Mouse (Mus musculus): ENCODE results near the gene Tnfsfm13.
"Not testable (repeated sequence)": the region's sequence is repeated elsewhere in the genome, so short reads cannot be mapped to it uniquely, and the experiment has no call there.

Tnfsfm13 gene

DNA sequence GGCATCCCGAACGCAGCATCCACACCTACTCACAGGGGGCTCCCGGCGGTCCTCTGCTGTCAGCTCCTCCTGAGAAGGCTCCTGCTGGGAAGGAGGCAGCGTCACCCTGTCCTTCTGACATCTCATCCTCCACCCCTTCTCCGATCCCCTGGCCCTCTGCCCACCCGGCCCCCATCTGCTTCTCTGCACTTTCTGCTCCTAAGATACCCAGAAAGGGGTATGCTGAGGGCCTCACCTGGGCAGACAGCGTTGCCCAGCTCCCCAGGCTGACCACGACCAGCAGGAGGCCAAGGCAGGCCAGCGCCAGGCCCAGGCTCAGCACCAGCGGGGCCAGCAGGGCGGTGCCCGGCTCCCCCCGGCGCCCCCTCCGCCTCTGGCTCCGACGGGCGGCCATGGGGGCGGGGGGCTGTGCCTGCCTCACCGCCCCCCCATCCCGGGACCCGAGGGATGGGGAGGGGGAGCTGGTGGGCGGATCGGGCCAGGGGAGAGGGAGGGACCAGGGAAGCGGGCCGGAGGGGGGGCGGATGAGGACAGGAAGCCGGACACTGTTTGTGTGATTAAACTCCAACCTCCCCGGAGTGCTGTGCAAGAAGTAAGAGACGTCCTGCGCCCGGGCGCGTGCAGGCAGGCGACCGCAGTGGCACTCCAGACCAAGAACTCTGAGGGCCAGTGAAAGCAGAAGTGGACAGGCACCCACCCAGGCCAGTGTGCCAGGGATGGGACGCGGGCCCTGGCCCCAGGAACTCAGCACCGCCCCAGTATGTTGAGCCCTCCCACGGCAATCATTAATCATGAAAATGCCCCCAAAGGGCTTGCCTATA is at the start of gene Tnfsfm13, which contains the start of gene Tnfsf12:
Gene Tnfsfm13 (minus strand): TSS at position 738 of the 821 bp plus-strand sequence.
Gene Tnfsf12 (minus strand): TSS at position 489 of the 821 bp plus-strand sequence.
- DNase-seq (ENCODE audit: low read depth) = no peak

DNA sequence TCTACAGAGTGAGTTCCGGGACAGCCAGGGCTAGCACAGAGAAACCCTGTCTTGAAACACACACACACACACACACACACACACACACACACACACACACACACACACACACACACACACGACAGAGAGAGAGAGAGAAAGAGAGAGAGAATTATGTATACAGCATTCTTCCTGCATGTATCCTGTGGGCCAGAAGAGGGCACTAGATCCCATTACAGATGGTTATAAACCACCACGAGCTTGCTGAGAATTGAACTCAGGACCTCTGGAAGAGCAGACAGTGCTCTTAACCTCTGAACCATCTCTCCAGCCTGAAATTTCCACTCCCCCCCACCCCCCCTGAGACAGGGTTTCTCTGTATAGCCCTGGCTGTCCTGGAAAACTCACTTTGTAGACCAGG is 35.5 kb upstream of the Tnfsfm13 start:
- DNase-seq (ENCODE audit: low read depth) = not testable (repeated sequence)

DNA sequence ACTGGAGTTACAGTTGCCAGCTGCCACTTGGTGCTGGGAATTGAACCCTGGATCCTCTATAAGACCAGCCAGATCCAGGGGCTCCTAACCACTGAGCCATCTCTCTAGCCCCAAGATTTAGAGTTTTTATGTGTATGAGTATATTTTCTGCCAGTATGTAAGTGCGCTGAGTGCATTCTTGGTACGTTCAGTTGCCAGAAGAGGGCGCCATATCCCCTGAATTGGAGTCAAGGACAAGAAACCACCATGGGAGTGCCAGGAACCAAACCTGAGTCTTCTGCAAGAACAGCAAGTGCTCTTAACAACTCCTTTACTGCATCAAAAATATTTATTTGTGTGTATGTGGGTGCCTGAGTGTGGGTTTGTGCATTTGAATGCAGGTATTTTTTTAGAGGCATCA is 33.2 kb upstream of the Tnfsfm13 start:
- no peak for DNase-seq (ENCODE audit: low read depth)

DNA sequence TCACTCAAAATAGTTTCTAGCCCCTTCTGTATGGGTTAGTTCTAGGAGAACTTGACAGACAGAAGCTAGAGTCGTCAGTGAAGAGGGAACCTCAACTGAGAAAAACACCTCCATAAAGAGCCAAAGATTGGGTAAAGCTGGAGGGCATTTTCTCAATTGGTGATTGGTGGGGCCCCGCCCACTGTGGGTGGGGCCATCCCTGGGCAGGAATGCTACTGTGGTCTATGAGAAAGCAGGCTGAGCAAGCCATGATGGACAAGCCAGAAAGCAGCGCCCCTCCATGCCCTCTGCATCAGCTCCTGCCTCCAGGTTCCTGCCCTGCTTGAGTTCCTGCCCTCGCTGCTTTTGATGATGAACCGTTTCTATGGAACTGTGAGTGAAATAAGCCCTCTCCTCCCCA is 30.1 kb upstream of the Tnfsfm13 start:
- DNase-seq (ENCODE audit: low read depth) = no peak

DNA sequence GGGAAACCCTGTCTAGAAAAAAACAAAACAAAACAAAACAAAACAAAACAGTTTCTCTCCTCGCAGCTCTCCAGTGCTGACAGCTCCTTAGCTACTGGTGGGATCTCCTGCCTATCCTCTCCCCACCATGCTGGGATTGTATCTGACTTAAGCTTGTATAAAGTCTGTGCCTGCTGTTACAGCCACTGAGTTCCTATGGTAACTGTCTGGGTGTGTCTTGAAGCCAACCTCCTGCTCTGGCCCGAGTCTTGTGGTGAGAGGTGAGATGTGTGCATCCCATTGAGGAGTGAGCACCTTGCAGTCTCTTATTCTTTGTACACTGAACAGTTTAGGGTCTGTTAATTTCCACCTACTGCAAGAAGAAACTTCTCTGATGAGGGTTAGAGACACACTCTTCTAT is 27.2 kb upstream of the Tnfsfm13 start:
- DNase-seq (ENCODE audit: low read depth) = no peak

DNA sequence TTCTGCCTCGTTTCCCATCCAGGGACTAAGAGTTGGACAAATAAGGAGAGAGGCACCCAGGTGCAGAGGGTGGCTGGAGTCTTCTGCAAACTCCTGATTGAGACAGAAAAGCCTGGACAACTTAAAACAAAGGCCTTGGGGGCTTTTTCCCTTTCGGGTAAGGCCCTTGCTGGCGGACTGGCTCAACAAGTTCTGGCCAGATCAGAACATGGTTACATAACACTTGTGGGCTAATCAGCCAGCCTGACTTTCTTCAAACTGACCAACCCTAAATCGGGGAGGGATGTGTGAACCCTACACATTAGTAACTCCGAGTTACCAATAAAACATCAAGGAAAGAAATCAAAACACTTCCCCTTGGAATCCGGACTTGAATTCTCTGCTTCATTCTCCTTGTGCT is 25.0 kb upstream of the Tnfsfm13 start:
- DNase-seq (ENCODE audit: low read depth) = no peak

DNA sequence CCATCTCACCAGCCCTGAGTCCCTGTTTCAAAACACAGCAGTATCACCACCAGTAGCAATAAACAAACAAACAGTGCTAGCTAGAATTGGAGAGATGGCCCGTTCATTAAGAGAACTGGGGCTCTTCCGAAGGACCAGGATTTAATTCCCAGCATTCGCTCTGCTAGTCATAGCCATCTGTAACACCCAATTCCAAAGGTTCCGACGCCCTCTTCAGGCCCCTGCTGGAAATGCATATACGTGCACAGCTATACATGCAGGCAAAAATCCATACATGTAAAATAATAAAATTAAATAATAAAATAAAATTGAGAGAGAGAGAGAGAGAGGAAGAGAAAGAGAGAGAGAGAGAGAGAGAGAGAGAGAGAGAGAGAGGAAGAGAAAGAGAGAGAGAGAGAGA is 23.5 kb upstream of the Tnfsfm13 start:
- DNase-seq (ENCODE audit: low read depth) = no peak

DNA sequence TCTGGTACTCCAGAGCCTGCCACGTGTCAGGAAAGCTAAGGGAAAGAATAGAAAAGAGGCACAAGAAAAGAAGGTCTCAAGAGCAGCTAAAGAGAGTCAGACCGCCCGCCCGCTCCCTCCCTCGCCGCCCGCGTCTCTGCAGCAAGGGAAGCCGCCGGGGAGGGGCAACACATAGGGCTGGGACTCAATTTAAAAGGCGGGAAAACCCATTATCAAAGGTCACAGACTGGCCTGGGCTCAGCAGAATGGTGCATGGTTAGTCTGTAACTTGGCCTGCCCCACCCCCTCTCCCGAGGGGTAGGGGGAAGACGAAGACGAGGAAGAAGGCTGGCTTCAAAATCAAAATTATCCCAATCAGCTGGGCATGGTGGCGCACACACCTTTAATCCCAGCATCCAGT is 22.8 kb upstream of the Tnfsfm13 start:
- no peak for DNase-seq (ENCODE audit: low read depth)

DNA sequence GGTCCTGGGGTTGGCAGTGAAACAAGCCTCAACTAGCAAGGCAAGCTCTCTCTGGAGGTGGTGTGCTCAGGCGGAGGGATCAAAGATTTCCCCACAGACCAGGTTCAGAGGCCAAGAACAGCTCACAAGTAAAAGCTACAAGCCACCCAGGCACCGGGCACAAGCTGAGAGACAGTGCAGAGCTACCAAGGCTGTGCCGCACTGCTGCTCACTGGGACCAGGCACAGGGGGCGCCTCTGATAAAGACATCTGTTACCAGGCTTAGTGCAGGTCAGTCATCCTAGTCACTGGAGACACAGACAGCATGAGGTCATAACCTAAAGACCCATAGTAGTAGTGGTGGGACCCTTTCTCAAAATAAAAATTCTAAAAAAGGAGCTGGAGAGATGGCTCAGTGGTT is 21.1 kb upstream of the Tnfsfm13 start:
- DNase-seq (ENCODE audit: low read depth) = no peak

DNA sequence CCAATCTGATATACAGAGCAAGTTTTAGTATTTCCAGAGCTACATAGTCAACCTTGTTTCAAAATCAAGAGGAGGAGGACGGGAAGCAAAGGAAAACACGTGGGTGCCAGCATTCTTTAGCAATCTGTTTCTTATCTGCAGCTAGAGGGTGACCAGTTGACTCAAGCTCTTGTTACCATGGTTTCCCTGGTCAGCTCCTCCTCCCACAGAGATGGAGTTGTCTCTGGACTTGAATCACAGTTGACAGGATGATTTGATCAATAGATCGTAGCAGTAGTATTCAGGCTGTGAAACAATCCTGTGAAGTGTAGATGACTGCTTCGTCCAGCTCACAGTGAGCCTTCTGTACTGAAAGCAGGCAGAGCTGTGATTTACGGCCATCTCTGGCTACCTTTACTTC is 20.0 kb upstream of the Tnfsfm13 start:
- DNase-seq (ENCODE audit: low read depth) = no peak

DNA sequence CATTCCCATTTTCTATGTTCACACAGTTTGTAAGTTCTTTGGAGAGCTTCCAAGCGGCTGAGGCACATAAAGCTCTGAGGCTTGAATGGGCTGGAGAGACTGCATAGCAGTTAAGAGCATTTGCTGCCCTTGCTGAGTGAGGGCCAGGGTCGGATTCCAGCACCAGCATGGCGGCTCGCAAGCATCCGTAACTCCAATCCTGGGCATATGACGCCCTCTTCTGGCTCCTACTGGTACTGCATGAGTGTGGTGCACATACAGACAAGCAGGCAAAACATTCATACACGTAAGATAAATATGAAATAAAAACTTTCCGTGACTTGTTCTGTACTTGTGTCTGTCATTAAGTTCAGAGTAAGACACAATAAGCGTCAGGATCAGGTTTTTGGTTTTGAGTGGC is 19.6 kb upstream of the Tnfsfm13 start:
- DNase-seq (ENCODE audit: low read depth) = no peak

DNA sequence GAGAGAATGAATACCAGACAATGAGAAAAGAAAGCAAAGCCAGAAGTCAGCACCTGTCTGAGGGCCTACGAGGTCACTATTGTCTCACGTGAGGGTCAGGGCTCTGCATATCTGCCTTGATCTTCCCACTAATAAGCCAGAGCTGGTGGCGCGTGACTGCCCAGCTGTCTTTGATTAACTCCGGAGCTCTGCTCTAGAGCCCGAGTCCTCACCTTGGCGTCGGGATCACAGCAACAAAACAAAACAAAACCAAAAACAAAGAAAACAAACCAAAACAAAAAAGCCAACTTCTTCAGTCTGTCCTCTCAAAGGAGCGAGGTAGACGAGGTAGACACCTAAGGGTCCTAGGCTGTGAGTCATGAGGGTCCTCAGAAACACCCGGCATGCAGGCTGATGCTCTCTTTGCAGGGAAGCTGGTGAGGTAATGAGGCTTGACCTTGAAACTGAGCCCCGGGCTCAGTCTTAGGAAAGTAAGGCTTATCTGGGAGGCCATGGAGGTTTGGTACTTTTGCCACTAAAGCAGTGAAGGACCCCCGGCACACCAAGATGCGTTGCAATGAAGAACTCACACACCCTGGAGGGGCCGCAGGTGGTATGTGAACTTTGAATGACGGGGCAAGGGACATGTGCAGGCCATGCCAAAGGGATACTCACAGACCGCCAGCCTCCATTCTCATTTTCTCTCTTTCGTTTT is 18.9 kb upstream of the Tnfsfm13 start:
- no peak for DNase-seq (ENCODE audit: low read depth)

DNA sequence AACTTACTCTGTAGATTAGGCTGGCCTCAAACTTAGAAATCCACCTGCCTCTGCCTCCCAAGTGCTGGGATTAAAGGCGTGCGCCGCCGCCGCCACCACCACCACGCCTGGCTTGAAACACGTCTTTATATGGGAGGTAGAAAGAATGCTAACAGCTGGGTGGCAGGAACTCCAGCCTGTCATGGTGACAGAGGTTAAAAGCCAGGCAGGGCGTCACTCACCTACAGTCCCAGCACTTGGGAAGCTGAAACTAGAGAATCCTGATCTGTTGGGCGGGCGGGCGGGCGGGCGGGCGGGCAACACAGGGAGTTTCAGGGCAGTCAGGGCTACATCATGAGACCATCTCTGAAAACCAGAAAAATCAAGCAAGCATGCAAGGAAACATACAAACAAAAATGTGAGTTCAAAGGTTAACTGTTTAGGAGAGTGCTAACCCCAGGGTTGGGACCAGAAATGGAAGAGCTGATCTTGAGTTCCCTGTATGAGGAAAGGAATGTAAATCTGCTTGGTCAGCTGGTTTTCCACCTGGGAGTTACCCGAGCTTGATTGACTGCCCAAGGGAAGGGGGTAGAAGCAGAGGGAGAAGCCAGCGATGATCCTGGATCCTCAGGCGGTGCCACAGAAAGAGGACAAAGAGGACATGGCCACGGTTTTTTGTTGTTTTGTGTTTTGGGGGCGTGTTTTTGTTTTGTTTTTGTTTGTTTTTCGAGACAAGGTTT is 17.2 kb upstream of the Tnfsfm13 start:
- DNase-seq (ENCODE audit: low read depth) = no peak

DNA sequence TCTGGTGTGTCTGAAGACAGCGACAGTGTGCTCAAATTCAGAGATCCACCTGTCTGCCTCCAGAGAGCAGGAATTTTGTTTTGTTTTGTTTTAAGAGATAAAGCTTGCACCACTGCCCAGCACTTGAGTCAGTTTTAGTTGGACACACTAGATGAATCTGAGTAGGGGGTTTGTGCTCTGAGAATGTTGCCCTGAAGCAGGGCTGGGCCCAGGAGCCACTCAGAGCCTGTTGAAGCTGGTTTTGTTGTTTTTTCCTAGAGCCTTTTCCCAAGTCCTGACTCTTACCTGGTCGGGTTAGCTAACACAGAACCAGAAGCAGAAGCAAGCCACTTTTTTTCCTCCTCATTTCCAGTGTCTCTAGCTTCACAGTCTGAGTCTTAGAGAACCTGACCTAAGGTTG is 15.2 kb upstream of the Tnfsfm13 start:
- no peak for DNase-seq (ENCODE audit: low read depth)

DNA sequence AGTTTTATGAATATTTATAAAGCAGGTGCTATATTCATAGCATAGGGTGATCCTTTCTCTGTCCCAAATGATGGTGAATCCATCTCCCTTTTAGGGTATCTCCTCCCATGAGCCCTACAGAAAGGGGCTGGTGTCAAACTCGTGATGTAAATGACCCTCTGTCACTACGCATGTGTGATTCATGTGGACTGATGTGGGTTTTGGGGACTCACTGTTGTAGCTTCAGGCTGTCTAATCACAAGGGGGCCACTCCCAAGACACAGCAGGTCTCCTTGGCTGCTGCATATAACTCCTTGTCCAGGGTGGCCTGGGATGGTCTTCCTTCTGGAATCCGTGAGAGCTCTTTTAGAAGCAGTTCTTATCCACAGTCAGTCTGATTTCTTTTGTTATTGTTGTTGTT is 14.6 kb upstream of the Tnfsfm13 start:
- DNase-seq (ENCODE audit: low read depth) = no peak

DNA sequence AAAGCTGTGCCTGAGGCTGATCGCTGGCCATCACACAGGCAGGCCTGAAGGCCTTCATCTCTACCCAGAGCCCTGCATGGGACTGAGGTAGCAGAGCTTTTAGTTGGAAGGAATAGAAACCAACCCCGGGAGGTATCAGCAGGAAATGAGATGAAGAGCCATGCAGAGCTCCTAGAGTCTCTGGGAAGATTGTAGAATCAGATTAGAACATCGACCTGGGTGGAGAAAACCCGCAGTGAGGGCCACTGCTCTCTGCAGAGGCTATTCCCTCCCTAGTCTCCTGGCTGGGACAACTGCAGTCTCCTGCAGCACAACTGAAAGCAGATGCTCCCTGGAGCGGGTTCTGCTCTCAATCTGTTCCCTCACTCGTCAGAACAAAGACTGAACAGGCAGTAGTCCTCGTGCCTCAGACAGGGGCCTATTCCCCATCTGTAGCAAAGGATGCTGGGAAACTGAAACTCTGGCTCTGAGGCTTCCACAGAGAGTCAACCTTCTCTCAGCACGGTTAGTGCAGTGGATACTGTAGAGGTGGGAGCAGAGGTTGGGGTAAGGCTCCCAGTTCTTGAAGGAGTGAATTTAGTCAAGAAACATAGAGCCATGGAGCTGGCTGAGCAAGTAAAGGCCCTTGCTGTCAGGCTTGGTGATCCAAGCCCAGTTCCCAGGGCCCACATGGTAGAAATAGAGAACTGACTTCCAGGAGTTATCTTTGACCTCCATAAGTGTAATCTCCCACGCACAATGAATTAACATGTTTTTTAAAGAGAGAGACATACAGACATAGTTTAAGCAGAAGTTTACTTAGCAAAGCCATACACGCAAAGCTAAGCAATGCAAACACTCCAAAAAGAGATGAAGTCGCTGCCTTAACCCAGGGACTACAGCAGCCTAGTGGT is 13.9 kb upstream of the Tnfsfm13 start:
- DNase-seq (ENCODE audit: low read depth) = no peak

DNA sequence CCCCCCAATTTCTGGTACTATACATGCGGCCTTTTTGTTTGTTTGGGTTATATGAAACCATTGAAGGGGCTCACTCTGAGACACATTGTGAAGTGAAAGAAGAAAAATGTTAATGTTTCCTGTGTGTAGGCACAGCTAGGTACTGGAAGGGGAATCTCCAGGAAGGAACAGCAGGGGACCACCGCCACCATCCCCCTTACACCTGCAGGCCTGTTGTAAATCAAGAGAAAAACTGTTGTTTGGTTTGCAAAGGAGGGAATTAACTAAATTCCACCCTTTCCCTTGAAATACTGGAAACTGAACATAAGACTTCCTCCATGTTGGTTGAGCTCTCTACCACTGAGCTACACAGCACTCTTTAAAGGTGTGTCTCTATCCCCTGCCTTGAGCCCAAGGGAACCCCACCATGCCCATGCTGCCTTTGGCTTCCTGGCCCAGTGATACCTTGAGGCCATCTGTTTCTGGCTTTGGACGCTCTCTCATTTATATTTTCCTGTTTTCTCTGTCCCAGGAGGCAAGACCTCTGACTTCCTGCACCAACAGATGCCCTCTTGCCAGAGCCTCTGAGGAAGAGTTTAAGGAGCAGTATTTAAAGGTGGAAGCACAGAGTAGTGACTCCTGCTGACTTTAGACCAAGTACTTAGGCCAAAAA is 12.8 kb upstream of the Tnfsfm13 start:
- DNase-seq (ENCODE audit: low read depth) = no peak

DNA sequence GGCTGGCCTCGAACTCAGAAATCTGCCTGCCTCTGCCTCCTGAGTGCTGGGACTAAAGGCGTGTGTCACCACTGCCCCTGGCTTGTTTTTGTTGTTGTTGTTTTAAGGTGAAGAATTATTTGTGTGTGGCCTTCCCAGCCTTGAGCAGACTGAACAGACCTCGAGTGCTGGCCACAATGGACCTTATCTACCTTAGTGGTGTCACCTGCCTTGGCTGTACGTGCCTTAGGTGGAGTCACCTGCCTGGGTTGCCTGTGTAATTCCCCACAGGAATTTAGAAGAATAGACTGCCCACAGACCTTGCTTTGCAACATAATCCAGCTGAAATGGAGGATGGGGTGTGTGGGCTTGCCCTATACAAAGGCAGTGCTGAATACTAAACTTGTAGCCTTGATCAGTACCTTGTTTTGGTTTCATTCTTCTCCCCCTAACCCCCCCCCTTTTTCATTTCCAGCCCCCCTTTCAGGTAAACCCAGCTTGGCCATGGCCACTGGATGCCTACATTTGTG is 12.0 kb upstream of the Tnfsfm13 start:
- no peak for DNase-seq (ENCODE audit: low read depth)

DNA sequence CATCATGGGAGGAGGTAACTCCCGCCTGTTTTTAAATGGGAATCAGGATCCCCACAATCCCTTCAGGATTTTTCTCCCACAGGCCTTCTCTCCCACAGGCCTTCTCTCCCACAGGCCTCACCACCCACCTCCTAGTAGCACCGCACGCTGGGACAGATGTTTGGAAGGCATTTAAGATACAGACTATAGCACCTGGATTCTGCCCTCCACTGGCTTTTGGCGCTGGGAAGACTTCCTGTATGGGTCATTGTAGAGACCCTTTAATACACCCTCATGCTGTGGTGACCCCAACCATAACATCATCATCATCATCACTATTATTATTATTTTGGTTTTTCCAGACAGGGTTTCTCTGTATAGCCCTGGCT is 11.6 kb upstream of the Tnfsfm13 start:
- DNase-seq (ENCODE audit: low read depth) = no peak

DNA sequence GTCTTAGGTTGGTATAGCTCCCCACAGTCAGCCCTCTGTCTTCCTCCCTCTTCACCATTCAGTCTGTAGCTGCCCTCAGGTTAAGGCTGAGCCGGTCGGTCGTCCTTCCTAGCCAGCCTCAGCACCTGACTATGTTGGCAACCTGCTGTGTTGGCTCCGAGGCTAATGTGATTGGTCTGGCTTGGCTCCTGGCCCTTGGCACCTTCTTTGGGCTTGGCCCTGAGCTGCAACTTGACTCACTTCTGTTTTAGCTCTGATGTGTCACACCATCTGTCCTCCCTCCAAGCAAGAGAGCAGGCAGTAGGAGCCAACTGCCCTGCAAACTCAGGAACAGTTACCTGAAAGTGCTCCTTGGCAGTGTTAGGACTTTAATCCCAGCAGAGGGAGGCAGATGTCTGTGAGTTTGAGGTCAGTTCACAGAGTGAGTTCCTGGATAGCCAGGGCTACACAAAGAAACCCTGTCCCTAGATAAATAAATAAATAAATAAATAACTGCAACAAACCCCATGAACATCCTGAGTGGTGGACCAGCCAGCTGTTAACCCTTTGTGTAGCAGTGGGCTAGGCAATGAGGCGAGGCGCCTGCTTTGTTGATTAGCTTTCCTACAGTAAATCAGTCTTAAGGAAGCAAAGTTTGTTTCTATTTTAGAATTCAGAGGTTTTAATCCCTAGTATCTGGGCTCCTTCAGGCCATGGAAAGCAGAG is 11.0 kb upstream of the Tnfsfm13 start:
- peak; percentile 96 for DNase-seq (ENCODE audit: low read depth)

DNA sequence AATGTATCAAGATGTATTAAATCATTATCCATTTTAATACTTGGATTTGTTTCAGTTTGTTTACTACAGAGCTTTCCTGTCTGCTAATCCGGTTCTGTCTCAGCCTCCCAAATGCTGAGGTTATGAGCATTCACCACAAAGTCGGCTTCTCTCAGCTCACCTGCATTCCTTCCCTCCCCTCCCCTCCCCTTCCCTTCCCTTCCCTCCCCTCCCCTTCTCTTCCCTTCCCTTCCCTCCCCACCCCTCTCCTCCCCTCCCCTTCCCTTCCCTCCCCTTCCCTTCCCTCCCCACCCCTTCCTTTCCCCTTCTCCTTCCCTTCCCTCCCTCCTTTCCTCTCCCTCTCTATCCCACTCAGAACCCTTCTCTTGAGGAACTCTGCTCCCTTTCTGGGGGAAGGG is 8.7 kb upstream of the Tnfsfm13 start:
- no peak for DNase-seq (ENCODE audit: low read depth)

All from fibroblast of lung, adult 2 months (primary cell).